Mouse (Mus musculus) heart, adult 2 months (tissue): ENCODE data around the gene Tmem144.

Experiments used
- CTCF ChIP-seq: fragments of 200-600 bp; IDR thresholded peaks from 2 replicates; pipeline ENCODE4 v1.8.1; 2022; ENCODE audit warnings: antibody characterized with exemption, mild to moderate bottlenecking, moderate library complexity
- EP300 ChIP-seq: fragments of 200-500 bp; IDR thresholded peaks from 2 replicates; pipeline ENCODE4 v1.6.1; 2011; ENCODE audit warnings: low read depth, low read length, control low read depth; ENCODE audit not compliant: insufficient read depth
- POLR2A ChIP-seq: fragments of 200-500 bp; IDR thresholded peaks from 2 replicates; pipeline ENCODE4 v1.6.1; 2011; ENCODE audit warnings: mild to moderate bottlenecking, low read depth, low read length, control low read depth; ENCODE audit not compliant: insufficient read depth

DNA sequence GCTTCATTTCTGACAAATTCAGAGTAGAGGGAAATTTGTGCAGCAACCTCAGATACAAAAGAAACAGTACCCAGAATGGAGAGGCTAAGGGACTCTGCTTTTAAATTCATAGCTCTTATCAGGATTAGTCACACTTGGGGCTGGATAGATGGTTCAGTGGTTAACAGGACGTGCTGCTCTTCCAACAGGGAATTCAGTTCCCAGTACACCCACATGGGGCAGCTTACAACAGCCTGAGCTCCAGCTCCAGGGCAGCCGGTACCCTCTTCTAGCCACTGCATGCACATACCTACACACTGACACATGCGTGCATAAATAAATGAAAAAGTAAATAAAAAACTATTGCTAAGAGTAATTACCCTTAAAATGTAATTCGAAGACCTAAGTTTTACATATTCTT is 36.3 kb downstream of the Tmem144 start:
- TF ChIP-seq CTCF: no peak
- no peak for TF ChIP-seq EP300
- TF ChIP-seq POLR2A: no peak
